Mouse (Mus musculus): ENCODE data around the gene Mdm2.

GRCm38 (mm10) chr10:117639899-117640594 is 70.5 kb downstream of the Mdm2 start:
- TF ChIP-seq EP300 (IDR thresholded peaks at IDR 0.05; ENCODE audit: low read depth), result no peak
- TF ChIP-seq CTCF (IDR thresholded peaks at IDR 0.05; ENCODE audit: low read depth), result no peak
